Mouse (Mus musculus) layer of hippocampus, adult 9-10 months (tissue): ENCODE results near the gene Upk1b.

Source experiments
- DNase-seq: peaks from one replicate; pipeline ENCODE4 v3.0.0; 2022; ENCODE audit warnings: low spot score

The Upk1b gene

GRCm38 (mm10) chr16:38761972-38762371 is 38.2 kb downstream of the Upk1b start:
- no peak for DNase-seq

- DNase-seq = no peak
These were observed 39.2 kb downstream of the Upk1b start for GRCm38 (mm10) chr16:38760834-38761375.

DNA sequence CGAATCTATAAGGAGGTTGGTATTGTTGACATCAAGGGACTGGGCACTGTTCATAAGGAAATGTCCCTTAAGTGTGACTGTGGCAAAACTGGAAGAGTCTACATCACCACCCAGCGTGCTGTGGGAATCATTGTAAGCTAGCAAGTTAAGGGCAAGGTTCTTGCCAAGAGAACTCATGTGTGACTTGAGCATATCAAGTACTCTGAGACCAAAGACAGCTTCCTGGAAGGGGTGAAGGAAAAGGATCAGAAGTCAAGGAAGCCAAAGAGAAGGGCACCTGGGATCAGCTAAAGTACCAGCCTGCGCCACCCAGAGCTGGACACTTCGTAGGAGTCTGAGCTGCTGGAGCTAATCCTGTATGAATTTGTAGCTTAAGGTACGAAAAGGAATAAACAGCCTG is 39.9 kb downstream of the Upk1b start:
- no peak for DNase-seq

- DNase-seq = no peak
These were observed 41.8 kb downstream of the Upk1b start for GRCm38 (mm10) chr16:38758104-38758861.

- DNase-seq = no peak
These were observed 42.5 kb downstream of the Upk1b start for GRCm38 (mm10) chr16:38757626-38758025.

DNA sequence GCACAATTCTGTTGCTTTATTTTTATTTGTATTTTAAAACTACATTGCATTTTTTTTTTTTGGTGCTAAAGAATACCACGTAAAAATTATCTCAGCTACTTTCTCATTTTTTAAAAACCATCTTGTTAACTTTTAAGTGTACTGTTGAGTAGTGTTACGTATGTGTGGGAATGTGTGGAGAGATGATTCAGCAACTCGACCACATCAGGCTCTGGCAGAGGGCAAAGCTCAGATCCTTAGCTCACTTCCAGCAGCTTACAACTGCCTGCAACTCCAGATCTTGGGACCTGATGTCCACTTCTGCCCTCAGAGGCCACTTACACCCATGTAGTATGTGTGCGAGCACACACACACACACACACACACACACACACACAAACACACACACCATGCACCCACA is 43.6 kb downstream of the Upk1b start:
- no peak for DNase-seq

- DNase-seq = no peak
These were observed 44.0 kb downstream of the Upk1b start for GRCm38 (mm10) chr16:38756177-38756503.

- no peak for DNase-seq
These were observed 44.5 kb downstream of the Upk1b start for GRCm38 (mm10) chr16:38755452-38756176.

DNA sequence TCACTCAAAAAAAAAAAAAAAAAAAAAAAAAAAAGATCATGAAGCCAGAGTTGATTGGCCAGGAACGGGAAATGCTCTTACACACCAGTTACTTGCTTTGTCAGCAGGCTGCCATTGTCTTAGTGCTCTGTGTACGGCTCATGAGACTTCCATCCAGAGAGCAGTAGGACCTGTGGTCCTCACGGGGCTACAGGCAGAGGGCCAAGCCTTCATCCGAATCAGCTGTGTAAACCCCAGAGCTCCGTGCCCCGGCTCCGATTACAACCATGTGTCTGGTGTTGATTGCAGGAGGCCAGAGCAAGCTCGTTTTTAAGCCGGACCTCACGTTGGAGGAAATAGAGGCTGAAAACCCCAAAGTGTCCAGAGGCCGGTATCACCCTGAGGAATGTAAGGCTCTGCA is 46.5 kb downstream of the Upk1b start:
- no peak for DNase-seq

DNA sequence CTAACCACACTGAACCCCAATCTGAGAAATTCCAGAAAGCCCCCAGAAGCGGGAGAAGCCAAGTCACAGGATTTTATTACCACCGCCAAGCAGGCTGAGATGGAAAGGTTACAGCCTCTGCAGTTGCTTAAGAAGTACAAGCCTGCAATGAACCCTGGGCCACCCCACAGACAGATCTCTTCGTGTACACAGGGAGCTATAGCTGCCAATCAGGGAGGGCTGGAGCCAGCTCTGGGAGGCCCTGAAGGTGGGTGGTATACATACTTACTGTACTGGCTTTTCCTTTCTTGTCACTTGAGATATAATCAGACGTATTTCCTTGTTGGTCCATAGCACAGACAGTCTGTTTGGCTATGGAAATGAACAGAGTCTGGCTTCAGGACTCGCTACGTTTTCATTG is 49.3 kb downstream of the Upk1b start:
- DNase-seq = no peak

DNA sequence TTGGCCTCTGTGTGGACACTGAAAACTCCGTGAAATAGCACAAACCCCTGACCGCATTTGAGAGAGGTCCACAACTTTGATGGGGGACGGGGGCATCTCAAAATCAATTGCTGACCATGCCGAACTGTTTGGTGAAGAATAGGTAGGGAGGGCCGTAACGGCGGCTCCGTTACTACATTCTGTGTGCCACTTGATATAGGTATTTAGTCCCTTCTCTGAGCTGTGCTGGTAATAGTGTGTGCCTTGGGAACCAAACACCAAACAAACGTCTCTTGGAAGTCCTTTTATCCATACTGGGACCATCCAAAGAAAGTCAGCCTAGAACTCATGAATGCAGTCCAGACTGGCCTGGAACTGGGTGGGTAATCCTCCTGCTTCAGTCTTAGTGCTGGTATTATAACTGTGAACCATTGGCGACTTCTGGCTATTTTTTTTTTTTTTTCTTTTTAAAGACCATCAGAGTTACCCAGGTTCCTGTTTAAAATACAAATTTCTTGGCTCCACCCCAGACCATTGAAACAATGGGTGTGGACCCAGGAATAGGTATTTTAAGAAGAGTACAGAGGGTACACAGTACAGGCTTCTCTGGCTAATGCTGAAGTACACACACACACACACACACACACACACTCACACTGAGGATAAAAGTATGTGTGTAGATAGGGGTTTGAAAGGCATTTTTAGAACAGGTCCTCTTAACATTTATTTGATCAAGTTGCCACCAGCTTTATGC is 56.0 kb downstream of the Upk1b start:
- DNase-seq = no peak

DNA sequence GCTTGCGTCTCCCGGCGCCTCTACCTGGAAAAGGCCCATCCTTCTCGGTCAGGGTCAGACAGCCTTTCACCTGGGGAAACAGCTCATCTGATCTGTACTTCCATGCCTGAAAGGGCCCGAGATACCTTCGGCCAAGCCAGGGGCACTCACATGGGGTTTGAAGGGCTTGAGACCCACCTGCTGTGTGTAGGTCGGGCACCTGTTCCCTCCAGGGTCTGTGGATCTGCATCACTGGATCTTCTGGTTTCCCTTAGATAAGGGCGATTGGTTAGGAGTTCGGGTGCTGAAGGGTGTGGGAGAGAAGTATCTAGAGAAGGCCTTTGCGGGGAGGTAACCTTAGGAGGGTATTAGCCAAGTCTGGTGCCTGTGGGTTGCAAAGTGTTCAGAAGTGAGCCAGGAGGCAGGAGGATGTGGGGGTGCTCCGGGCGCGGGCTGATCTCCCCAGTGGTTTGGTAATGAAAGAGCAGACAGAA is 57.4 kb downstream of the Upk1b start:
- DNase-seq = no peak

GRCm38 (mm10) chr16:38742113-38742658 is 57.9 kb downstream of the Upk1b start, which contains the start of gene B4galt4:
TSS of gene B4galt4 (plus strand) at chr16:38742264.
- DNase-seq = no peak

- DNase-seq = no peak
These were observed 58.8 kb downstream of the Upk1b start for GRCm38 (mm10) chr16:38741204-38741903.

GRCm38 (mm10) chr16:38730921-38731320 is 69.2 kb downstream of the Upk1b start:
- no peak for DNase-seq

- no peak for DNase-seq
These were observed 70.4 kb downstream of the Upk1b start for GRCm38 (mm10) chr16:38729610-38730288.

GRCm38 (mm10) chr16:38729139-38729538 is 71.0 kb downstream of the Upk1b start:
- no peak for DNase-seq

DNA sequence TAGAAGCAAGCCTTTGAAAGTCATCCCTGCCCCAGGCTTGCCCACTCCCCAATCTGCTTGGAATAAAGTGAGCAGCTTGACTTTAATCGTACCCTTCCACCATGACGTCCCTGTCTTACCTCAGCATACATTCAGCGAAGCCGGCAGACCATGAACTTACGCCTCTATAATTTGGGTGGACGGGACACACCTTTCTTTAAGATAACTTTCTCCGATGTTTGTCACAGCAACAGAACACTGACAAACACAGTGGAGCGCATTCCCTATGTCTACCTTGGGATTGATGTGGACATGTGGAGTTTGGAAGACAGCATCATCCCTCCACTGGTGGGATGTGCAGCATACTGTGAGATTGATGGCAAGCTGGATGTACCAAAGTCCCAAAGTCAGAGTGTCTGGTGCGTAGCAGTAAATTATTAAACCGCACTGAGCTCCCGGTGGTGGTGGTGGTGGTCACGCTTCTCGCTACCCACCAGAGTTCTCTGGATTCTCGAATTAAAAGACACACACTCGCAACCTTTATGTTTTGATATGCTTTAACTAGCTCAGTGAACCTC is 71.5 kb downstream of the Upk1b start:
- no peak for DNase-seq

DNA sequence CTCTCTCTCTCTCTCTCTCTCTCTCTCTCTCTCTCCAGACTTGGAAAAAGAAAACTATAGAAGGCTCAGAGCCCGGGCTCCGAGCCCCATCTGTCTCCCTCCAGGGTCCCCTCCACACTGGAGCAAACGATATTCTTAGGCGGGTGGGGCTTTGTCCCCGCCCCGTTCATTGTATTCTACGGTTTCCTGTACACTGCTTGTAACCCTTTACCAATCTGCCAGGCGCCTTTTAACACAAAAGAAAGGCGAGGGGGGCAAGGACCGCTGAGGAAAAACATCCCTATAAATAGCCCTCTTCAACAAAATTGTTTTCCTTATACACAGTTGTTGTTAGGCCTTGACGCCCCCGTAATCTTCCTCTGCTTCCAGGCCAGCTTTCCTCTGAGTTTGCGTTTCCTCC is 75.2 kb downstream of the Upk1b start:
- no peak for DNase-seq

DNA sequence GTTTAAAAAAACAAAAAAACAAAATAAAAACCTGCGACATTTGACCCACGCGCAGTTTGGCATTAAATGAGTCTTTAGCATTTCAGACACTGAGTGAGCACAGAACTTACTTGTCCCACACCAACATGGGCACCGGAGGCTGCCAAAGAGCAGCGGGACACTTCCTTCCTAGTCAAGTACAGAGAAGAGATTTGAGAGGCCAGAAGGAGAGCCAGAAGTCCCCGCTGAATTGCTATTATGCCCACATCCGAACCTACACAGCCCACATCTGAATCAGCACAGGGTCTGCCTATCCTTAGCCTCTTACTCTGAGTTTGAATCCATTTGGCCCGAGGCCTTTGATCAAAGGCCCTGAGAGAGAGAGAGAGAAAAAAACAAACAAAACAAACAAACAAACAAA is 75.9 kb downstream of the Upk1b start:
- DNase-seq = no peak
